Comparison of ENCODE assay signal across 27 mouse cellular contexts in the genomic region with DNA sequence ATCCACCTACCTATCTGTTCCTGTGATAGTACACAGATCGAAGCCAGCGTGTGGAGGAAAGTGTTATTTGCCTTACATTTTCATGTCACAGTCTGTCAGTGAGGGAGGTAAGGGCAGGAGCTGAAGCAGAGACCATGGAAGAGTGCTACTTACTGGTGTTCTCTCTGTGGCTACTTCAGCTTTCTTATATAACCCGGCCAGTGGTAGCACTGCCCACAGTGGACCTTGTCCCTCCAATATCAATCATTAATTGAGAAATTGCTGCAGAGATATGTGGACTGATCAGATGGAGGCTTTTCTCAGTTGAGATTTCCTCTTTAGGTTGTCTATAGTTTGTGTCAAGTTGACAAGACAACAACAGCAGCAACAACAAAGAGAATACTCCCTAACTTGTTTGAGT.
DNase-seq lines count a peak whose midpoint lies in the region; ATAC-seq and TF ChIP-seq lines count a peak whose summit lies in the region.
"Had no signal": no experiment of that assay in that cellular context is flagged by ENCODE, and none has a peak within 500 bp of the region (broad histone marks: within the 10 kb centered on the region; RNA-seq: fewer than 3 reads in every experiment).

No protein-coding gene starts in this region.

- no peaks in the 10 kb centered on the region for H3K9me3 ChIP-seq in kidney, embryonic 14.5 days (ENCODE audit: control insufficient read depth, low read length)
- no peaks in the 10 kb centered on the region for H3K9me3 ChIP-seq in intestine, postnatal 0 days (ENCODE audit: control insufficient read depth)
- H3K9me3 ChIP-seq: embryonic facial prominence, embryonic 13.5 days; forebrain, embryonic 10.5 days; forebrain, embryonic 15.5 days; hindbrain, embryonic 13.5 days; limb, embryonic 10.5 days; limb, embryonic 15.5 days; lung, embryonic 15.5 days; neural tube, embryonic 13.5 days had no signal

- no peak for TF ChIP-seq POLR2A in kidney, adult 2 months (IDR thresholded peaks at IDR 0.05; ENCODE audit: low read depth, low read length)
- TF ChIP-seq POLR2A in liver, adult 2 months (IDR thresholded peaks at IDR 0.05; ENCODE audit: extremely low read depth, insufficient read depth, low read length): no peak

- no peaks in the 10 kb centered on the region for H3K36me3 ChIP-seq in kidney, adult 2 months (ENCODE audit: control insufficient read depth, insufficient read depth, low read length)
- H3K36me3 ChIP-seq in kidney, embryonic 14.5 days (ENCODE audit: control insufficient read depth, insufficient read depth, low read length): peaks cover 3% of the 10 kb centered on the region; the same call in 1 of the 2 replicates
- no peaks in the 10 kb centered on the region; the same call in 1 of the 2 replicates for H3K36me3 ChIP-seq in liver, adult 2 months (ENCODE audit: control insufficient read depth, insufficient read depth, low read length)
- no peaks in the 10 kb centered on the region for H3K36me3 ChIP-seq in intestine, postnatal 0 days (ENCODE audit: control insufficient read depth, insufficient read depth)
- H3K36me3 ChIP-seq: forebrain, embryonic 15.5 days; hindbrain, embryonic 13.5 days had no signal

- no peaks in the 10 kb centered on the region for H3K27me3 ChIP-seq in kidney, adult 2 months (replicated peaks; ENCODE audit: control insufficient read depth, insufficient read depth, low read length)
- H3K27me3 ChIP-seq in kidney, embryonic 14.5 days (ENCODE audit: control insufficient read depth, insufficient read depth, low read length): no peaks in the 10 kb centered on the region
- no peaks in the 10 kb centered on the region for H3K27me3 ChIP-seq in liver, adult 2 months (ENCODE audit: control insufficient read depth, insufficient read depth, low read length)
- no peaks in the 10 kb centered on the region for H3K27me3 ChIP-seq in intestine, postnatal 0 days (replicated peaks; ENCODE audit: control insufficient read depth, insufficient read depth, low read length)
- H3K27me3 ChIP-seq: embryonic facial prominence, embryonic 13.5 days; forebrain, embryonic 15.5 days; hindbrain, embryonic 13.5 days; limb, embryonic 15.5 days; lung, embryonic 15.5 days; neural tube, embryonic 13.5 days; Patski had no signal

- peaks cover 19% of the 10 kb centered on the region; the same call in 1 of the 2 replicates for H3K79me2 ChIP-seq in liver, adult 2 months (ENCODE audit: control insufficient read depth, insufficient read depth, low read length)

- no peak overlapping the region for H3K4me3 ChIP-seq in kidney, adult 2 months (ENCODE audit: insufficient read depth, low read depth, low read length)
- H3K4me3 ChIP-seq in kidney, embryonic 14.5 days (ENCODE audit: low read length): no peak overlapping the region
- H3K4me3 ChIP-seq in liver, adult 2 months (ENCODE audit: insufficient read depth, low read depth, low read length): 0 out of 2 replicates have a peak overlapping the region, but pooled peaks have one; percentile 34
- no peak overlapping the region for H3K4me3 ChIP-seq in intestine, postnatal 0 days (ENCODE audit: low read depth, low read length)
- H3K4me3 ChIP-seq: embryonic facial prominence, embryonic 13.5 days; forebrain, embryonic 10.5 days; forebrain, embryonic 15.5 days; hindbrain, embryonic 13.5 days; limb, embryonic 10.5 days; limb, embryonic 15.5 days; lung, embryonic 15.5 days; neural tube, embryonic 13.5 days had no signal

- peak; percentile 82 for DNase-seq in kidney, adult 2 months
- DNase-seq in liver, adult 2 months (ENCODE audit: extremely low read depth, low read depth, low spot score): peak; percentile 88
- no peak for DNase-seq in liver
- DNase-seq in adrenal gland, adult 18-20 months (ENCODE audit: low spot score in 2 of 2): no peak
- DNase-seq: adrenal gland, postnatal 14 days; cerebellum, adult 11-12 months; cerebellum, postnatal 10 days; gastrocnemius, postnatal 25 days; heart, adult 18-20 months; heart, postnatal 4 days; layer of hippocampus, postnatal 36 days; thymus, adult 2 months; thymus, postnatal 36 days had no signal

- H3K4me1 ChIP-seq in kidney, adult 2 months (ENCODE audit: control insufficient read depth, insufficient read depth, low read length): peaks cover 9% of the 10 kb centered on the region; the same call in 1 of the 2 replicates
- 0 out of 2 replicates have a peak, but pooled peaks cover 2% of the 10 kb centered on the region for H3K4me1 ChIP-seq in kidney, embryonic 14.5 days (ENCODE audit: control insufficient read depth, insufficient read depth, low read length)
- peaks cover 18% of the 10 kb centered on the region for H3K4me1 ChIP-seq in liver, adult 2 months (ENCODE audit: control insufficient read depth, insufficient read depth, low read length)
- no peaks in the 10 kb centered on the region for H3K4me1 ChIP-seq in intestine, postnatal 0 days (replicated peaks; ENCODE audit: control insufficient read depth, insufficient read depth, low read length)
- H3K4me1 ChIP-seq: hindbrain, embryonic 13.5 days; limb, embryonic 10.5 days; limb, embryonic 15.5 days; neural tube, embryonic 13.5 days had no signal

- 79% methylated on average over 3 of the region's 3 CpGs for WGBS in kidney, adult 2 months
- 84% methylated on average over 3 of the region's 3 CpGs for WGBS in kidney, embryonic 14.5 days
- WGBS in liver, adult 2 months: 35% methylated on average over 3 of the region's 3 CpGs
- 56% methylated on average over 3 of the region's 3 CpGs for WGBS in intestine, postnatal 0 days

- H3K4me2 ChIP-seq in kidney, embryonic 14.5 days (replicated peaks; ENCODE audit: low read depth, low read length): no peak overlapping the region
- no peak overlapping the region for H3K4me2 ChIP-seq in intestine, postnatal 0 days (replicated peaks; ENCODE audit: low read depth)
- H3K4me2 ChIP-seq: embryonic facial prominence, embryonic 13.5 days; forebrain, embryonic 15.5 days; heart, embryonic 11.5 days; hindbrain, embryonic 13.5 days; limb, embryonic 15.5 days; lung, embryonic 15.5 days; midbrain, embryonic 11.5 days; neural tube, embryonic 13.5 days had no signal

- TF ChIP-seq CTCF in kidney, adult 2 months (conservative IDR thresholded peaks at IDR 0.05; ENCODE audit: insufficient read depth, insufficient read length, low read depth, low read length): no peak
- no peak for TF ChIP-seq CTCF in liver, adult 2 months (IDR thresholded peaks at IDR 0.05; ENCODE audit: low read depth, low read length)
- no peak for TF ChIP-seq CTCF in intestine, postnatal 0 days (IDR thresholded peaks at IDR 0.05; ENCODE audit: low read depth)

- no peak for ATAC-seq in kidney, embryonic 14.5 days (ENCODE audit: low FRiP score, low TSS enrichment)
- peak; percentile 83 for ATAC-seq in intestine, postnatal 0 days
- no peak for ATAC-seq in megakaryocyte-erythroid progenitor cell, adult 5-6 weeks (replicated peaks; ENCODE audit: low FRiP score, low TSS enrichment, poor library complexity, severe bottlenecking)
- ATAC-seq: forebrain, embryonic 15.5 days; Patski had no signal

- H3K27ac ChIP-seq in kidney, adult 2 months (ENCODE audit: insufficient read depth, low read depth, low read length): no peak overlapping the region
- H3K27ac ChIP-seq in kidney, embryonic 14.5 days (ENCODE audit: low read depth, low read length): no peak overlapping the region
- H3K27ac ChIP-seq in liver, adult 2 months (replicated peaks; ENCODE audit: insufficient read depth, low read depth, low read length): peak overlapping the region; percentile 74; the same call in 1 of the 2 replicates
- H3K27ac ChIP-seq in intestine, postnatal 0 days (ENCODE audit: low read depth, low read length): no peak overlapping the region
- H3K27ac ChIP-seq: embryonic facial prominence, embryonic 13.5 days; forebrain, embryonic 10.5 days; forebrain, embryonic 15.5 days; hindbrain, embryonic 13.5 days; limb, embryonic 10.5 days; limb, embryonic 15.5 days; lung, embryonic 15.5 days; neural tube, embryonic 13.5 days had no signal

- no peak overlapping the region for H3K9ac ChIP-seq in kidney, embryonic 14.5 days (ENCODE audit: low read depth, low read length)
- peak overlapping the region; percentile 53; the same call in 1 of the 2 replicates for H3K9ac ChIP-seq in liver, adult 2 months (ENCODE audit: low read depth, low read length)
- H3K9ac ChIP-seq in intestine, postnatal 0 days (ENCODE audit: low read depth, low read length): no peak overlapping the region
- H3K9ac ChIP-seq: embryonic facial prominence, embryonic 13.5 days; forebrain, embryonic 15.5 days; hindbrain, embryonic 13.5 days; limb, embryonic 15.5 days; lung, embryonic 15.5 days; neural tube, embryonic 13.5 days had no signal

Comparison
In these comparisons a context has a peak if more than half of its experiments do, and no peak if none do; other contexts are left out.
1. DNase-seq: peak in kidney, adult 2 months (single experiment) and liver, adult 2 months (single experiment); none in liver (single experiment) and adrenal gland, adult 18-20 months (0 of 2).